Mouse (Mus musculus) G1E (cell line): ENCODE measurements around the gene Nos1.

ENCODE experiments used
- CTCF ChIP-seq: IDR thresholded peaks from 2 replicates; pipeline ENCODE4 v1.5.1; 2012; ENCODE audit warnings: low read depth, low read length, inconsistent platforms, mixed read lengths
- GATA1 ChIP-seq: IDR thresholded peaks from 2 replicates; pipeline ENCODE4 v1.6.1; 2012; ENCODE audit warnings: borderline replicate concordance, low read length, inconsistent platforms, mixed read lengths
- POLR2AphosphoS5 ChIP-seq: IDR thresholded peaks from 2 replicates; pipeline ENCODE4 v1.6.1; 2012; ENCODE audit warnings: low read depth, low read length, inconsistent platforms; ENCODE audit not compliant: insufficient replicate concordance

DNA sequence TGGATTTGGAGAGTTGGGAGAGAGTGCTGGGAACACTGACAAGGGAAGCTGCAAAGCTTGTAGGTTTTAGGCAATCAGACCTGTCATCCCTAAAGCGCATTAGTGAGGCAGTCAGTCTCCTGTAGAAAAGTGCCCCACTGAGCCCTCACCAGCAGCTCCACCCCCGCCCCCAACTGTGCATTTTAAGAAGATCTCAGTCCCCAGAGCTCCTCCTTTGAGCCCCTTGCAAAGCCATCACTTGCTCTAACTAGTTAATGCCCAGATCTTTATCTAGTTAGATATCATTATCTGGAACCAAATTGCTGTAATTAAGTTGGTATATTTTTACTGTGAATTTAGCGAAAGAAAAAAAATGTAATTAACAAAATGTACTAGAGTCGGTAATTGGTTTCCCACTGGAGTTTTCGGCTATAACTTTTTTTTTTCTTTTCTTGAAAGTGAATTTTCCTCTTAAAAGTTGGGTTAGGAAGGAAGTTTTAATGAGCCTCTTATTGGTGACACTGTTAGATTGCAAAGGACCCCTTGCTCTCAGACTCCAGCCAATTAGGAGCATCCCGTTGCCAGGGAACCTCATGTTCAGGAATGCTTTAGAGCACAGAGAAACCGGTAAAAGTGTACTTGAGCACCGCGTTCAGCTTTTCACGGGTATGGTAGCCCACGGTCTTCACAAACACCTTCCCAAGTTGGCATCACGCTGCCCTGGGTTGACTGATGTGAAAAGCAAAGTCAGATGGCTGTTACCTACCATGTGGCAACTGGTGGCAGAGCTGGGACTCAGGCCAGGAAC lies 22.9 kb upstream of the Nos1 start:
- TF ChIP-seq CTCF (no peak), POLR2AphosphoS5 (no peak), GATA1 (no peak)
